ENCODE assay signal across 12 mouse cellular contexts in the genomic region with DNA sequence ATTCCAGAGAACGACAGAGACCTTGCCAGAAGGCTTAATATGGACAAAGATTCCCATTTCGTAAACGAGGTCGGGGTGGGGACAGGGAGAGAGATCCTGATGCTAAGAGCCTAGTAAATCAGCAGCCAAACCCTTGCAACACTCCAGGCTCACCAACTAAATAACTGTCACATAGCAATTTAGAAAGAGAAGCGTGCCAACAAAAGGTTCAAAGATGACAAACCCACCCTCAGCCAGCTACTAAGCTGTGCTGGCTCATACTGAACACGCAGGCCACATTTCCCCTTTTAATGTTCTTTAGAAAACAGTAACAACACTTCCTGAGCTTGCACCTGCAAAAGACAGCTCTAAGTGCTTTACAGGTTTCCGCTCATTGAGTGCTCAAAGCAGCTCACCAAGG. TPM values are rescaled to one million over a fixed set of nuclear protein-coding genes. Genes with fewer than 3 reads are reported as not detected.
DNase-seq lines count a peak whose midpoint lies in the region; ATAC-seq and TF ChIP-seq lines count a peak whose summit lies in the region.
"Had no signal": no experiment of that assay in that cellular context is flagged by ENCODE, and none has a peak within 500 bp of the region (broad histone marks: within the 10 kb centered on the region; RNA-seq: fewer than 3 reads in every experiment).

No protein-coding gene starts in this region.

- 60% methylated on average over 7 of the region's 7 CpGs for WGBS in liver, postnatal 0 days (ENCODE audit: insufficient replicate concordance)
- 65% methylated on average over 7 of the region's 7 CpGs for WGBS in liver, embryonic 12.5 days (ENCODE audit: insufficient replicate concordance)
- WGBS in intestine, embryonic 16.5 days = 56% methylated on average over 7 of the region's 7 CpGs
- WGBS in embryonic facial prominence, embryonic 10.5 days = 87% methylated on average over 7 of the region's 7 CpGs

- H3K27me3 ChIP-seq in liver, postnatal 0 days (ENCODE audit: insufficient read depth, low read length) = no peaks in the 10 kb centered on the region
- no peaks in the 10 kb centered on the region for H3K27me3 ChIP-seq in liver, embryonic 12.5 days (replicated peaks)
- H3K27me3 ChIP-seq in intestine, embryonic 16.5 days (replicated peaks; ENCODE audit: control insufficient read depth, insufficient read depth, low read length) = no peaks in the 10 kb centered on the region
- H3K27me3 ChIP-seq in embryonic facial prominence, embryonic 10.5 days (replicated peaks; ENCODE audit: low read depth, poor library complexity, severe bottlenecking) = no peaks in the 10 kb centered on the region
- H3K27me3 ChIP-seq: neural tube, embryonic 13.5 days had no signal

- no peak for TF ChIP-seq CTCF in liver, postnatal 0 days (IDR thresholded peaks at IDR 0.05; ENCODE audit: low read depth)

- no peak overlapping the region for H3K4me3 ChIP-seq in liver, postnatal 0 days (ENCODE audit: low read depth, low read length)
- H3K4me3 ChIP-seq in liver, embryonic 12.5 days = no peak overlapping the region
- H3K4me3 ChIP-seq in intestine, embryonic 16.5 days (ENCODE audit: low read length) = no peak overlapping the region
- H3K4me3 ChIP-seq in embryonic facial prominence, embryonic 10.5 days = no peak overlapping the region
- H3K4me3 ChIP-seq: gastrocnemius, adult 2 months; neural tube, embryonic 13.5 days had no signal

- no peak overlapping the region for H3K27ac ChIP-seq in liver, postnatal 0 days (ENCODE audit: low read depth)
- H3K27ac ChIP-seq in liver, embryonic 12.5 days = no peak overlapping the region
- peak overlapping the region; percentile 3; the same call in 1 of the 2 replicates for H3K27ac ChIP-seq in intestine, embryonic 16.5 days (ENCODE audit: low read length)
- H3K27ac ChIP-seq in embryonic facial prominence, embryonic 10.5 days (replicated peaks) = no peak overlapping the region
- H3K27ac ChIP-seq: gastrocnemius, adult 2 months; neural tube, embryonic 13.5 days had no signal

- H3K9me3 ChIP-seq in liver, postnatal 0 days (ENCODE audit: low read length) = no peaks in the 10 kb centered on the region
- no peaks in the 10 kb centered on the region for H3K9me3 ChIP-seq in liver, embryonic 12.5 days (replicated peaks)
- no peaks in the 10 kb centered on the region for H3K9me3 ChIP-seq in intestine, embryonic 16.5 days (ENCODE audit: control insufficient read depth, low read length)
- H3K9me3 ChIP-seq in embryonic facial prominence, embryonic 10.5 days = no peaks in the 10 kb centered on the region
- H3K9me3 ChIP-seq: neural tube, embryonic 13.5 days had no signal

- ATAC-seq in liver, postnatal 0 days = no peak
- no peak for ATAC-seq in liver, embryonic 12.5 days
- peak; percentile 63 for ATAC-seq in intestine, embryonic 16.5 days
- ATAC-seq in erythroblast, adult 5-6 weeks (replicated peaks; ENCODE audit: low FRiP score, poor library complexity, severe bottlenecking) = no peak

- H3K36me3 ChIP-seq in liver, postnatal 0 days (replicated peaks; ENCODE audit: insufficient read depth, low read length) = no peaks in the 10 kb centered on the region
- H3K36me3 ChIP-seq in liver, embryonic 12.5 days = no peaks in the 10 kb centered on the region
- H3K36me3 ChIP-seq in intestine, embryonic 16.5 days (ENCODE audit: control insufficient read depth, insufficient read depth, low read length) = no peaks in the 10 kb centered on the region
- no peaks in the 10 kb centered on the region for H3K36me3 ChIP-seq in embryonic facial prominence, embryonic 10.5 days (replicated peaks)
- H3K36me3 ChIP-seq: neural tube, embryonic 13.5 days had no signal

- DNase-seq in liver, postnatal 0 days = peak; percentile 15
- DNase-seq in lung, postnatal 25 days (ENCODE audit: low spot score) = peak; percentile 48
- DNase-seq in thymus, postnatal 36 days = peak; percentile 28 to 52
- no peak for DNase-seq in embryonic facial prominence, embryonic 10.5 days (ENCODE audit: low spot score)
- DNase-seq in ovary, postnatal 14 days (ENCODE audit: low spot score) = no peak
- DNase-seq: cerebellum, postnatal 14 days; gastrocnemius, adult 2 months; heart, postnatal 14 days had no signal

- no peak overlapping the region for H3K9ac ChIP-seq in liver, postnatal 0 days (replicated peaks)
- H3K9ac ChIP-seq in liver, embryonic 12.5 days = no peak overlapping the region
- no peak overlapping the region for H3K9ac ChIP-seq in intestine, embryonic 16.5 days (ENCODE audit: low read depth, low read length)
- H3K9ac ChIP-seq: neural tube, embryonic 13.5 days had no signal

- no peaks in the 10 kb centered on the region for H3K4me1 ChIP-seq in liver, postnatal 0 days (ENCODE audit: insufficient read depth)
- no peaks in the 10 kb centered on the region for H3K4me1 ChIP-seq in liver, embryonic 12.5 days
- no peaks in the 10 kb centered on the region for H3K4me1 ChIP-seq in intestine, embryonic 16.5 days (ENCODE audit: control insufficient read depth, insufficient read depth, low read length)
- no peaks in the 10 kb centered on the region for H3K4me1 ChIP-seq in embryonic facial prominence, embryonic 10.5 days
- H3K4me1 ChIP-seq: neural tube, embryonic 13.5 days had no signal

- no peak overlapping the region for H3K4me2 ChIP-seq in liver, postnatal 0 days (ENCODE audit: low read depth, low read length)
- no peak overlapping the region for H3K4me2 ChIP-seq in liver, embryonic 12.5 days
- H3K4me2 ChIP-seq in intestine, embryonic 16.5 days (ENCODE audit: low read depth, low read length) = no peak overlapping the region
- H3K4me2 ChIP-seq: neural tube, embryonic 13.5 days had no signal

- TF ChIP-seq EP300 in liver, postnatal 0 days (IDR thresholded peaks at IDR 0.05; ENCODE audit: low read depth) = no peak

RNA-seq across cellular contexts. Expression of gene Sqor, which starts 24.3 kb away (rescaled TPM):
- 14.6 and 15.4 TPM in 2 replicates for polyA plus RNA-seq in liver, postnatal 0 days (2015; fragmentation: Nextera tagmentation; extraction: Ambion mirVana)
- 2.8 and 3.9 TPM in 2 replicates for polyA plus RNA-seq in liver, embryonic 12.5 days (2016; fragmentation: Nextera tagmentation; extraction: Ambion mirVana)
- 40.1 and 44.8 TPM in 2 replicates for polyA plus RNA-seq in intestine, embryonic 16.5 days (2015; fragmentation: Nextera tagmentation; extraction: Ambion mirVana)
- polyA plus RNA-seq in embryonic facial prominence, embryonic 10.5 days (2016; fragmentation: Nextera tagmentation; extraction: Ambion mirVana) = 2.6 and 3.2 TPM in 2 replicates
- total RNA-seq in erythroblast, adult 5-6 weeks (2015; ENCODE audit: low replicate concordance) = 28.0 and 56.3 TPM in 2 replicates
- 24.2 and 44.2 TPM in 2 replicates for total RNA-seq in erythroblast, adult 5-6 weeks (2017; ENCODE audit: low replicate concordance)

RNA-seq across cellular contexts. Expression of gene Bloc1s6, which starts 51.0 kb away (rescaled TPM):
- 12.6 and 13.4 TPM in 2 replicates for polyA plus RNA-seq in liver, postnatal 0 days (2015; fragmentation: Nextera tagmentation; extraction: Ambion mirVana)
- polyA plus RNA-seq in liver, embryonic 12.5 days (2016; fragmentation: Nextera tagmentation; extraction: Ambion mirVana) = 23.2 and 24.2 TPM in 2 replicates
- 51.9 and 54.4 TPM in 2 replicates for polyA plus RNA-seq in intestine, embryonic 16.5 days (2015; fragmentation: Nextera tagmentation; extraction: Ambion mirVana)
- polyA plus RNA-seq in embryonic facial prominence, embryonic 10.5 days (2016; fragmentation: Nextera tagmentation; extraction: Ambion mirVana) = 63.6 and 64.4 TPM in 2 replicates
- total RNA-seq in erythroblast, adult 5-6 weeks (2015; ENCODE audit: low replicate concordance) = 3.1 and 20.2 TPM in 2 replicates
- total RNA-seq in erythroblast, adult 5-6 weeks (2017; ENCODE audit: low replicate concordance) = 5.0 and 5.4 TPM in 2 replicates

Comparison
In these comparisons a context has a peak if more than half of its experiments do, and no peak if none do; other contexts are left out.
1. DNase-seq: peak in liver, postnatal 0 days (single experiment), lung, postnatal 25 days (single experiment) and thymus, postnatal 36 days (2 of 2); none in embryonic facial prominence, embryonic 10.5 days (single experiment) and ovary, postnatal 14 days (single experiment).